Mouse (Mus musculus) liver, embryonic 14.5 days (tissue): ENCODE data around the gene Adck2.

Source experiments
- CTCF ChIP-seq: IDR thresholded peaks from 2 replicates; pipeline ENCODE4 v1.5.1; 2016; ENCODE audit warnings: antibody characterized with exemption, low read depth, control low read depth
- EP300 ChIP-seq: IDR thresholded peaks from 2 replicates; pipeline ENCODE4 v1.6.1; 2016; ENCODE audit warnings: antibody characterized with exemption, low read depth

DNA sequence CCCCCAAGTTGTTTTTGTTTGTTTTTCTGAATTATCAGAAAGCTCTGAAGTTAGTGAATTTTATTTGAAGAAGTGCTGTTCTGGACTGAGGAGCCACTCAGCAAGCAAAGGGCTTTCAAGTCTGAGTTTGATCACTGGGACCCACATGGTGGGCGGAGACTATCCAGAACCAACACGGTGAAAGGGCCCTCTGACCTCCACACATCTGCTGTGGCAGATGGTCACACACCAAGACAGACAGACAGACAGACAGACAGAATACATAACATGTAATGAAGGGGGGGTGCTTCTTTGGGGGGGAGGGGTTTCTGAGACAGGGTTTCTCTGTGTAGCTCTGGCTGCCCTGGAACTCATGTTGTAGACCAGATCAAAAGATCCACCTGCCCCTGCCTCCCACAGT lies 33.1 kb upstream of the Adck2 start:
- TF ChIP-seq CTCF = no peak
- TF ChIP-seq EP300 = no peak
